8 mouse cellular contexts compared by ENCODE assay signal in the genomic region with DNA sequence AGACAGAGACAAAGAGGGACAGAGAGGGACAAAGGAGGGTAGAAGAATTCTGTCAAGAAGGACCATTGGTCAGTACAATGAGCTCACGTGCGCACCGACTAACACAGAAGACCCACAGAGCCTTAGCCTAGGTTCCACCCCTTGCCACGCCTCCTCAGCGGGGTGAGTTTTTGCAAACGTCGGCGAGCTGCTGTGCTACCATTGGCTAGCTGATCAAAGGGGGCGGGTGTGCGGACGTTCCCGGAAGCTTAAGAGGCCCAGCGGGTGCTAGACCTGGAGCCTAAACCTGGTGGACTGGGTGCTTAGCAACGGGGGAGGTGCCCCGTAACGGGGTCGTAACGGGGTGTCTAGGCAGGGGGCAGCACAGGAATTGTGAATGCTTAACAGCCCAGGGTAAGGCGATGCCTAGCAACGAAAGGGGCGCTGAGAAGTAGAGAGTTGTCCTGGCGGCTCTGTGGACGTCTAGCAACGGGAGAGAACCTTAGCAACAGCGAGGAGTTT. TPM values are rescaled to one million over a fixed set of nuclear protein-coding genes. Genes with fewer than 3 reads are reported as not detected.
DNase-seq lines count a peak whose midpoint lies in the region; ATAC-seq lines count a peak whose summit lies in the region.

A gene (plus strand): TSS at position 243 of the 501 bp plus-strand sequence.

- peak; percentile 93 to 94 for DNase-seq in B cell, adult 2 months
- DNase-seq in brain, adult 2 months (ENCODE audit: low read depth, low spot score), result peak; percentile 98
- DNase-seq in heart, embryonic 10.5 days (ENCODE audit: low spot score), result peak; percentile 99
- peak; percentile 95 for DNase-seq in liver
- peak; percentile 91 to 94 for DNase-seq in spleen, postnatal 4 days (ENCODE audit: low spot score in 2 of 2)

- no peaks in the 10 kb centered on the region for H3K9me3 ChIP-seq in heart, embryonic 10.5 days
- no peaks in the 10 kb centered on the region for H3K9me3 ChIP-seq in kidney, embryonic 15.5 days (replicated peaks)

- peak; percentile 93 for ATAC-seq in erythroblast, adult 5-6 weeks (replicated peaks; ENCODE audit: low FRiP score, poor library complexity, severe bottlenecking)
- ATAC-seq in kidney, embryonic 15.5 days (replicated peaks; ENCODE audit: low FRiP score), result peak; percentile 94
- peak; percentile 91 for ATAC-seq in monocyte, adult 5-6 weeks (replicated peaks; ENCODE audit: insufficient number of reproducible peaks, low FRiP score, low TSS enrichment, poor library complexity, severe bottlenecking)

- peaks cover 17% of the 10 kb centered on the region for H3K4me1 ChIP-seq in heart, embryonic 10.5 days
- H3K4me1 ChIP-seq in kidney, embryonic 15.5 days, result peaks cover 22% of the 10 kb centered on the region

- peak within 1 kb of the TSS; percentile 63 for H3K9ac ChIP-seq in kidney, embryonic 15.5 days

- peak within 1 kb of the TSS; percentile 85 for H3K27ac ChIP-seq in heart, embryonic 10.5 days
- H3K27ac ChIP-seq in kidney, embryonic 15.5 days, result peak within 1 kb of the TSS; percentile 85

- peak within 1 kb of the TSS; percentile 65 for H3K4me3 ChIP-seq in heart, embryonic 10.5 days
- H3K4me3 ChIP-seq in kidney, embryonic 15.5 days (replicated peaks), result peak within 1 kb of the TSS; percentile 66

- H3K36me3 ChIP-seq in heart, embryonic 10.5 days, result no peaks in the 10 kb centered on the region
- H3K36me3 ChIP-seq in kidney, embryonic 15.5 days, result no peaks in the 10 kb centered on the region; the same call in 1 of the 2 replicates

- WGBS in heart, embryonic 10.5 days, result 0% methylated on average over 25 of the region's 25 CpGs
- WGBS in kidney, embryonic 15.5 days, result under 1% methylated on average over 25 of the region's 25 CpGs

- no peaks in the 10 kb centered on the region for H3K27me3 ChIP-seq in heart, embryonic 10.5 days (ENCODE audit: insufficient read depth, poor library complexity, severe bottlenecking)
- H3K27me3 ChIP-seq in kidney, embryonic 15.5 days, result no peaks in the 10 kb centered on the region

- H3K4me2 ChIP-seq in kidney, embryonic 15.5 days, result peak within 1 kb of the TSS; percentile 74

RNA-seq across cellular contexts. Expression of the gene that starts here (rescaled TPM):
- 2.1 and 3.5 TPM in 2 replicates for total RNA-seq in erythroblast, adult 5-6 weeks (2015; ENCODE audit: low replicate concordance)
- total RNA-seq in erythroblast, adult 5-6 weeks (2017; ENCODE audit: low replicate concordance), result 2.9 and 4.5 TPM in 2 replicates
- 12.3 and 13.9 TPM in 2 replicates for polyA plus RNA-seq in heart, embryonic 10.5 days (2016; fragmentation: Nextera tagmentation; extraction: Ambion mirVana)
- 20.9 and 23.1 TPM in 2 replicates for polyA plus RNA-seq in kidney, embryonic 15.5 days (2015; fragmentation: Nextera tagmentation; extraction: Ambion mirVana)
- 7.0 to 22.6 TPM (median 19.4 TPM) in 3 replicates for total RNA-seq in monocyte, adult 5-6 weeks (2017)

Comparison
In these comparisons a context has a peak if more than half of its experiments do, and no peak if none do; other contexts are left out.
1. Peak in every context shown above with its lines: DNase-seq, ATAC-seq, H3K4me3 ChIP-seq and H3K27ac ChIP-seq.